Mouse (Mus musculus): Measurements from ENCODE around the gene Pdzrn3. TPM values are rescaled to one million over a fixed set of nuclear protein-coding genes. Genes with fewer than 3 reads are reported as not detected.

Gene Pdzrn3
- total RNA-seq, 2 experiments from 2014 or later, result 22.8 to 23.0 TPM

GRCm38 (mm10) chr6:101374186-101374585 is 3.5 kb downstream of the Pdzrn3 start:
- no peak for DNase-seq (ENCODE audit: low spot score in 2 of 2)

DNA sequence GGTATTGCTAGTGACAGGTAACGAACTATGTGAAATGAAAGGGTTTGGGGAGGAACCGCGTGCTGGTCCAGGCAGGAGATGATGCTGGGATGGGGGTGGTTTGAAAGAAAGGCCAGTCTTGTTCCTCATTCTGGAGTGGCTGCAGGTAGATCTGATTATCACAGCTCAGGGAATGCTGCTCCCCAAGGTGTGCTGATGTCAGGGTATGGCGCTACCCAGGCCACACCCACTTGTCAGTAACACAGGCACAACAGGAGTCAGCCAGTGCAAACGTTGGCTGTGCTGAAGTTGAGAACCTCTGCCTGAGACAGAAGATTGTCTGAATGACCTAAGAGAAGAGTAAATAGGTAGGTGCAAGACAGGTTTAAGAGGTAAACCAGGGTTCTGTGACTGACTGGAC is 4.7 kb downstream of the Pdzrn3 start:
- DNase-seq (ENCODE audit: low spot score in 2 of 2), result no peak

- no peak for DNase-seq (ENCODE audit: low spot score in 2 of 2)
Observed at GRCm38 (mm10) chr6:101366809-101367602, 10.7 kb downstream of the Pdzrn3 start.

DNA sequence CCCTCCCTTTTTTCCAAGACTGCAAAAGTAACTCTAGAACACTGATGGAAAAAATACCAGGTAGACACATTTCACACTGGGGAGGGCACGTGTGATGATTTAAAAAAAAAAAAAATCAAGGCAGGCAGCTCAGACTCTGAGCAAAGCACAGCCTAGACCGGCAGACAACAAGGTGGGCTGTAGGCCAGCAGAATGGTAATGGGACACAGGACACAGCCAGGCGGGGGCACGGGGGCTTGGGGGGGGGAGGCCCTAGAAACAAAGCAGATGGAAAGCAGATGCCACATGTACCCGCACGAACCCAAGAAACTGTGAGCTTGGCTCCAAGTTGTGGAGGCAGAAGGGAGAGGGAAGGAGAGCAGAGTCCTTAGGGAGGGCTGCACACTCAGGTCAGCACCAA is 11.9 kb downstream of the Pdzrn3 start:
- no peak for DNase-seq (ENCODE audit: low spot score in 2 of 2)

GRCm38 (mm10) chr6:101363904-101364303 is 13.8 kb downstream of the Pdzrn3 start:
- DNase-seq (ENCODE audit: low spot score in 2 of 2), result no peak

DNA sequence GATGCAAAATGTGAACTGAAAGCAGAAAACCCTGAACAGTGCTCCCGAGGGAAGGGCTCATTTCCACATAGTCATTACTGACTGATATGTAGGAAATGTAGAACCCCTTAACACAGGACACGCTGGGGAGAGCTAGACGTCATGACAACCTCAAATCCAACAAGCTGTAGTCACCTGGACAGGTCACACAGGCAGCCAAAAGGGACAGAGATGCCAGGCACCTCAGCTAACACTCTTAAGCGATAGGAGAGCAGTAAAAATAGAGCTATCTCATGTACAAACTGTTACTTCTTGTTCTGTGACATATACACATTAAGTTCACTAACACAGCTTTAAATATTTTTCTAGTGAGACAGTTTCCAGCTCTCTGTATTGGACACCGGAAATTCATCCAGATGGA is 15.0 kb downstream of the Pdzrn3 start:
- no peak for DNase-seq (ENCODE audit: low spot score in 2 of 2)

DNA sequence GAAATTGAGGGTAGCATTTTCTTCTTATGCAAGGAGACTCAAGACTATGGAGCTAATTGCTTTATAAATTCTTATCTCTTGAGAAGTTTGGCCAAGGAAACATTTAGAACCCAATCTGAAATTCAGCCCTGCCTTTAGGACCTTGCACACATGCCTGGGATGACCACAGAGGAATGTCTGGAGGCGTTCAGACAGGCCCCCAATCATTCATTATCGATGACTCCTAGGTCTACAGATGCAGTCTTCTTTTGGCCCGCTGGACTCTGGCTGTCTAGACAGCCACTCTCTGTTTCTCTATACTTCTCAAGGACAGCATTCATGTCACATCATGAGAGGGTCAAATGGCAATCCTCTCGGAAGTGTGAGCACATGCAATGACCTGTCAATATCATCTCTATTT is 15.4 kb downstream of the Pdzrn3 start:
- no peak for DNase-seq (ENCODE audit: low spot score in 2 of 2)

GRCm38 (mm10) chr6:101360211-101360737 is 17.4 kb downstream of the Pdzrn3 start:
- DNase-seq (ENCODE audit: low spot score in 2 of 2), result no peak

GRCm38 (mm10) chr6:101359646-101360045 is 18.1 kb downstream of the Pdzrn3 start:
- DNase-seq (ENCODE audit: low spot score in 2 of 2), result no peak

- no peak for DNase-seq (ENCODE audit: low spot score in 2 of 2)
Observed at GRCm38 (mm10) chr6:101354887-101355286, 22.8 kb downstream of the Pdzrn3 start.

- DNase-seq (ENCODE audit: low spot score in 2 of 2), result no peak
Observed at GRCm38 (mm10) chr6:101354230-101354881, 23.3 kb downstream of the Pdzrn3 start.

DNA sequence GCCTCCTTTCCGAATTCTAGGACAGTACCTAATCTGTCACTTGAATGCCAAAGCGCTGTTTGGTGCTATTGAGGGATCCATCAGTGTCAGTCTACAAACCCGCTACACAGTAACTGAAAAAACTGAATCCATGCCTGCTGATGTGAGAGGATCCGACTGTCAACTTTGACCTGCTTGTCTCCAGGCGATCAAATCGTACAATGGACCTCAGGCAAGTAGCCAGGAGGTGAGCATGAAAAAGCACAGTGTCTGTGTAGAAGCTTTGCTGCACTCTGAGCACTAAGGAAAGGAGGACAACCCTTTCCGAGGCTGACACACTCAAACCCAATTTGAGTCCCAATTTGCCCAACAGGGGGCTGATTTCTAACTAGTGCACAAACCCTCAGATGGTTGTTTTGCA is 24.0 kb downstream of the Pdzrn3 start:
- no peak for DNase-seq (ENCODE audit: low spot score in 2 of 2)

DNA sequence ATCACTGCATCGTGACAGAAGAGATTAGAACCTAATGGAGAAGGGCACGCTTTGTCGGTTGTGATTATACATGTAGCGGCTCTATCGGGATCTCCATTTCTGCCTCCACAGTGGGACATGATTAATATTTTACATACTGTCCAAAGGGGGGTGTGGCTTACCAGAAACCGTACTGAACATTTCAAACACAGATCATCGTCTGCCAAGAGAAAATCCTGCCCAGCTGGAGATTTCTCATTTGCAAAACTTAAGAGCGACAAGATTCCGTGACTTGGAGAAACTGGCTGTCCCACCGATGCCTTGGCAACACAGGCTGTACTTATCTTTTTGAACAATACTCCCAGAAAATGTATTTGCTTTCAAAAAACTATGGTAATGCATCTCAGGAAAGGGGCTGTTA is 25.1 kb downstream of the Pdzrn3 start:
- DNase-seq (ENCODE audit: low spot score in 2 of 2), result no peak

GRCm38 (mm10) chr6:101351100-101351499 is 26.6 kb downstream of the Pdzrn3 start:
- no peak for DNase-seq (ENCODE audit: low spot score in 2 of 2)

DNA sequence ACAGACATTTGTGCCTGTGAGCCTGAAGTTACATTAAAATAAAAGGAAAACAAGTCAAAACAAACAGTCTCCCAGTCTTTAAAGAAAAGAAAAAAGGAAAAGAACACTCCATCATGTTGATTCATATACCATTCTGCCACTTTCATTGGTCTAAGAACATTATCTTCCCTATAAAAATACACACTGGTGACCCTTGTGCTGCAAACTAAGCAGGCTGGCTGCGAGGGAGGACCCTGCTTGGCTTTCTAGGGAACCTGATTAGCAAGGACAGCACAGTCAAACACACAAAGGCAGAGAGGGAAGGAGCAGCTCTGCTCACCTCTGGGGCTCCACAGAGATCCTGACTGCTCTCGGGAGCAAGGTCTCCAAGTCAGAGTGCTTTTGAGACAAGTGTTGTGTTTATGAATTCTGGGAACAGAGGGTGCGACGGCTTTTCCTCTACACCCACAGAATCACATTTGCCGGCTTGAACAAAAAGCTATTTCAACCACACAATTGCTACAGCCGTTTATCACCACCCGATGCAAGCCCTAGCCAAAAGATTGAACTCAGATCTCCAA is 27.2 kb downstream of the Pdzrn3 start:
- DNase-seq (ENCODE audit: low spot score in 2 of 2), result no peak

DNA sequence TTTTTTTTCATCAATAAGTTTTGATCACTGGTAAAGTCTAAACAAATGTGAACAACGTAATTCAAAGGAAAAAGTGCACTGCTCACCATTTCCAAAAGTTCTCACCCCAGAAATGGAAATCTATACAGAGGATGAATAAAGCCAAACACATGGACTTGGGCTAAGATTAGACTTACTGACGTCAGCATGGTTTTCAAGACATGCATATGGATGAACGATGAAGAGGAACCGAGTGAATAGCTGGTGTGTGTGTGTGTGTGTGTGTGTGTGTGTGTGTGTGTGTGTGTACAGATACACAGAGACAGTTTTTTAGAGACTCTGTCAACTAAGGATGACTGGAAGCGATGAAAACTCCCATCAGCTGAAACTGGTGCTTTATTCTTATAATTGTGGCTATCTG is 29.2 kb downstream of the Pdzrn3 start:
- no peak for DNase-seq (ENCODE audit: low spot score in 2 of 2)

GRCm38 (mm10) chr6:101340051-101340450 is 37.6 kb downstream of the Pdzrn3 start:
- DNase-seq (ENCODE audit: low spot score in 2 of 2), result no peak

GRCm38 (mm10) chr6:101337842-101338528 is 39.7 kb downstream of the Pdzrn3 start:
- no peak for DNase-seq (ENCODE audit: low spot score in 2 of 2)

DNA sequence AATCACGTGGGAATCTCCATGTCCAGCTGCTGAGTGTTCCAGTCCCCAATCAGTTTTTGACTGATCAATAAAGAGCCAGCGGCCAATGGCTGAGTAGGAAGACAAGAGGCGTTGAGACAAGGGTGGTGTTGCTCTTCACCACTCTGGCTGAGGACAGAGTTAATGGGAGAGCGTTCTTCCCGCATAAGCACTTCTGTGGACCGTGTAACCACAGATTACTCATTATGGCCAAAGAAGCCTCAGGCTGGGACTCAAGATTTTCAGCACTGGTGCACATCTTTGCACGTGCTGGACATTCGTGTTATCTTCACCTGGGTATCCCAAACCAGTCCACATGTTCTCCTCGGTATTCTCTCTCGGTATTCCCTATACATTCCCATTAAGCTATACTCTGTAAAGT is 41.0 kb downstream of the Pdzrn3 start:
- DNase-seq (ENCODE audit: low spot score in 2 of 2), result no peak

DNA sequence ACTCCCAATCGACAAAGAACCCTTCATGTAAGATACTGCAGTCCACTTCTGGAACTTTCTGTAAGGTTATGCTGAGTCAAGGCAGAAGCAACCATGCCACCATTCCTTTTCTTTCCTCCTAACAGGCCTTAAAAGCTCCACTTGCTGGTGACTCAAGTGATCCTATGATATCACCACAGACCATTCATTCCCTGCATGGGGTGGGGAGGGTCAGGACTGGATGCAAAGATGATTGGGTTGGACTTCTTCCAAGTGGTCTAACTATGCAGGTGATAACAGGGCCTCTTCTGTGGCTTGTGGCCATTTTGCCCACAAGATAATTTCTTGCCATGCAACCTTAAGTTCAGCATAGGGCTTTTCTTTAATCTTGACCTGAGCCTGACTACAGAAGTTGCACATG is 42.0 kb downstream of the Pdzrn3 start:
- DNase-seq (ENCODE audit: low spot score in 2 of 2), result no peak

DNA sequence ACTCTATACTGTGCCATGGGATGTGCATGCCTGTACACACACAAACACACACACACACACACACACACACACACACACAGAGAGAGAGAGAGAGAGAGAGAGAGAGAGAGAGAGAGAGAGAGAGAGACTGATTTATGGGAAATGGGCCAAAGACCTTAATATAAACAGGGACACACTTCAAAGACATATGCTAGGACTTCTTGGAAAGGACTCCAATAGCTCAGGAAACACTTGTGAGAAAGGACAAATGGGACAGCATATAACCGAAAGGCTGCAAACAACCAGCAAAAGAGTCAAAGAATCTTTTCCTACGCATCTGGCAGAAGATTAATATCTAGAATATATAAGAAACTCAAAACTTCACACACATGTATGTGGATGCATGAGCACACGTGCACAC is 43.2 kb downstream of the Pdzrn3 start:
- no peak for DNase-seq (ENCODE audit: low spot score in 2 of 2)

DNA sequence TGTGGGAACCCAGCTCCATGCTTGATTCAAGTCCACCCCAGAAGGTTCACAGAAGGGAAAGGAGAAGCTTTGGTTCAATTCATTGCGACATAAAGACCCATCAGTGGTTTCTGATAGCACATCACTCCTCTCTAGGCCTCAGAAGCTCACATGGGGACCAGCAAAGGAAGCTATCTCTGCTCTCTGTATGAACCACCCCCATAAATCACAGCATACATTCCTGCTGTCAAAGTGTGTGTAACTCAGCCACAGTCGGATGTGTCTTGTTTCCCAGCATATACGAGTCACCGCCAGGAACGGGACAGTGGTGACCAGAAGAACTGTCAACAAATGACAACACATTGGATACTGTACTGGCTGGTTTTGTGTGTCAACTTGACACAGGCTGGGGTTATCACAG is 47.3 kb downstream of the Pdzrn3 start:
- DNase-seq (ENCODE audit: low spot score in 2 of 2), result no peak
